Mouse (Mus musculus) monocyte, adult 2 months (primary cell): ENCODE results near the gene Alg5.

ENCODE experiments used
- DNase-seq, 2 experiments: peaks; one replicate each; pipeline ENCODE4 v3.0.0; 2022; ENCODE audit warnings: low spot score in 2 of 2, low read depth in 1 of 2

Alg5 gene

GRCm38 (mm10) chr3:54791822-54792677, 56.7 kb downstream of the Alg5 start:
- DNase-seq, result no peak

GRCm38 (mm10) chr3:54793762-54794161, 58.4 kb downstream of the Alg5 start:
- DNase-seq, result no peak

GRCm38 (mm10) chr3:54795379-54795778, 60.0 kb downstream of the Alg5 start:
- no peak for DNase-seq

- no peak for DNase-seq
These were observed 60.5 kb downstream of the Alg5 start for GRCm38 (mm10) chr3:54795806-54796205.

- DNase-seq, result no peak
These were observed 61.9 kb downstream of the Alg5 start for GRCm38 (mm10) chr3:54797211-54797610.
